Mouse (Mus musculus): Measurements from ENCODE around the gene Ispd. TPM values are rescaled to one million over a fixed set of nuclear protein-coding genes. Genes with fewer than 3 reads are reported as not detected.

The Ispd gene
- polyA plus RNA-seq, 1 experiment, result 1.8 TPM

DNA sequence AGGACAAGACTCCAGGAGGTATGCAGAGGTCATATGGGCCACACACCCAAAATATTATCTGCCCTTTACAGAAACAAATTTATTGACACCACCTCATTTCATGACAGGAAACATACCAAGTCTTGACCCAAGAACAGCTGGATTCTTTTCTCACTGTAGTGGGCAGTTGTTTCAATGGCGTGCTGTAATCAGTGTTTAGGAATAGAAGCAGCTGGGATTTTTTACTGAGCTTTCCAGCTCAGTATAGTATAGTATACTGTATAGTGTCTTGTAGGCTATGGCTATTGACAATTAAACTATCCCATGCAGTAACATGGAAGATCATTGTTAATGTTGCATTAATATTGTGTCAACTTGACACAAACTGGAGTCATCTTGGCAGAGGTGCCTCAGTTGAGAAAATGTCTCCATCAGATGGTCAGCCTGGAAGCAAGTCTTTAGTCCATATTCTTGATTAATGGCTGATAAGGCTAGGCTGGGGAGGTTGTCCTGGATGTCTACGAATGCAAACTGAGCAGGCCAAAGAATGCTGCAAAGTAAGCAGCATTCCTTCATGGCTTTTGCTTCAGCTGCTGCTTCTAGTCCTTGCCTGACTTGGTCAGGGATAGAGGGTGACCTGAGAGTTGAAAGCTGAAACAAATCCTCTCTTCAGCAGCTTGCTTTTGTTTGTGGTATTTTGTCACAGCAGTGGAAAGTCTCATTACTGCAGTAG is 216.4 kb downstream of the Ispd start:
- TF ChIP-seq POLR2A (IDR thresholded peaks at IDR 0.05; ENCODE audit: borderline replicate concordance, extremely low read depth, low read depth, low read length) (no peak), CTCF (IDR thresholded peaks at IDR 0.05; ENCODE audit: insufficient read depth, low read length) (no peak)
- no peak for DNase-seq
- 64% methylated on average over 2 of the region's 2 CpGs for WGBS
- H3K4me3 ChIP-seq (replicated peaks; ENCODE audit: extremely low read depth, low read depth, low read length), result no peak overlapping the region
- H3K4me1 ChIP-seq (ENCODE audit: control insufficient read depth, insufficient read depth, low read length), result no peaks in the 10 kb centered on the region

DNA sequence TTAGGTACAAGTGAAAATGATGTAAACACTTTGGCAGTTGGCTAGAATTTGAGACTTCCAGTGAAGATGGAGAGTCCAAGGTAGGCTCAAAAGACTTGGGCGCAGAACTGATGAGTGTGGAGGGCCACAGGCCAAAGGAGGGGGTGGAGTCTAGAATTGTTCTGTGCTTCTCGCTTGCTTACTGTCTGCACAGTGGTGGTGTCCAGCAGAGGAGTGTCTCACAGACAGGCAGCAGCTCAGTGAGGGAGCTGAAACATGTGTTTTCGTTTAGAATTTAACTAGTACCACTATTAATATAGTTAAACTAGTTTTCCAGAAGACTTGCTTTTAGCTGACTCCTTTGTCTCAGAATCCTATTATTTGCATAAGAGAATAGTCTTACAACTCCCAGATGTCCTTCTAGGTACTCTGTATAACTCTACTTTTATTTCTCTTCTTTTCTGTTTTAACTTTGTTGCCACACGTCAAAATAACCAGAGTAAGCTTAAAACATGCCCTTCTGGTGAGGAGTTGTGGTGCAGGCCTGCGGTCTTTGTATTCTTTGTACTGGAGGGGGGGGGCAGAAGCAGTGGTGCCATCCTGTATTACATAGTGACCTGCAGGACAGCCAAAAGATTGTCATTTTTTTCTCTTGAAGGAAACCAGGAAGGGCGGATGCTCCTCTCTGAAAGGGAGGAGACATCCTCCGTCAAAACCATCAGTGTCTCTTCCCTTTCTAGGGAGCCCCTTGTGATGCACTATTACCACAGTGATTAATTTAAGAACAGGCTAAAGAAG is 240.9 kb downstream of the Ispd start:
- H3K4me3 ChIP-seq (replicated peaks; ENCODE audit: extremely low read depth, low read depth, low read length), result no peak overlapping the region
- no peak for TF ChIP-seq POLR2A (IDR thresholded peaks at IDR 0.05; ENCODE audit: borderline replicate concordance, extremely low read depth, low read depth, low read length)
- no peak for TF ChIP-seq CTCF (IDR thresholded peaks at IDR 0.05; ENCODE audit: insufficient read depth, low read length)
- no peak for DNase-seq
- 63% methylated on average over 7 of the region's 7 CpGs for WGBS
- no peaks in the 10 kb centered on the region; the same call in 1 of the 2 replicates for H3K4me1 ChIP-seq (ENCODE audit: control insufficient read depth, insufficient read depth, low read length)

- H3K4me1 ChIP-seq (ENCODE audit: control insufficient read depth, insufficient read depth, low read length), result no peaks in the 10 kb centered on the region
- DNase-seq, result no peak
- TF ChIP-seq CTCF (IDR thresholded peaks at IDR 0.05; ENCODE audit: insufficient read depth, low read length) (no peak), POLR2A (IDR thresholded peaks at IDR 0.05; ENCODE audit: borderline replicate concordance, extremely low read depth, low read depth, low read length) (no peak)
- no peak overlapping the region for H3K4me3 ChIP-seq (replicated peaks; ENCODE audit: extremely low read depth, low read depth, low read length)
These were observed 246.0 kb downstream of the Ispd start for GRCm38 (mm10) chr12:36627204-36627603.

DNA sequence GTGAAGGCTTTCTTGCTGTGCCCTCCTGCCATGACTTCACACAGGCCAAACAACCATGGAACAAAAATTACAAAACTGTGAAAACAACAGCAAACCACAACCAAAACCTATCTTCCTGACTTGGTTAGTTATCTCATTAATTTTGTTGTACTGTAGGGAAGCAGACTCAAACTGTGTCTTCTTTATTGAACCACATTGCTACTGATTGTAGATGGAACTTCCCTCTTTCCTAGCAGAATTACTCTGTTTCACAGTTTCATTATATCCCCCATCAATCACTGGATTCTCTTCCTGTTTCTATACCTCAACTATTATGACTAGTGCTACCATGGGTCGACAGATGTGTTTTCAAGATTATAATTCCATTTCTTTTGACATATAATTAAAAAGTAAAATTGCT is 251.2 kb downstream of the Ispd start:
- Histone ChIP-seq H3K4me1 (ENCODE audit: control insufficient read depth, insufficient read depth, low read length) (no peaks in the 10 kb centered on the region), H3K4me3 (replicated peaks; ENCODE audit: extremely low read depth, low read depth, low read length) (no peak overlapping the region)
- 59% methylated on average over 1 of the region's 1 CpGs for WGBS
- no peak for DNase-seq
- TF ChIP-seq CTCF (IDR thresholded peaks at IDR 0.05; ENCODE audit: insufficient read depth, low read length) (no peak), POLR2A (IDR thresholded peaks at IDR 0.05; ENCODE audit: borderline replicate concordance, extremely low read depth, low read depth, low read length) (no peak)

DNA sequence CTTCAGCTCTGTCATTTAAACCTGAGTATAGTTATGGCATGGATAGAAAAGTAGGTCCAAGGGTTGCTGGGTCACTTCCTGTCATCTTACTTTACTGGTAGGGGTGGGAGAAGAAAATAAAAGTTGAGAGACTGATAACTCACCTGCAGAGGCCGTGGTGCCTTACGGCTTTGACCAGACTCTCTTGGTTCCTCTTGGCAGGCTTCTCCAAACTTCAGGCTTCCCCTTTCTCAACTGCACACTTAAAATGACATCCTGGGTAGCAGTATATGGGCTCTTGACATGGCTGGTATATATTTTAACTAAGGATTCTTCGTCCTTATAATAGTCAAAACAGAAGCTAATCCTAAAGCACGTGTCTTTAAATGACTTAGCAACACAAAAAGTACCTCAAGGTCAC is 266.3 kb downstream of the Ispd start:
- WGBS, result 86% methylated on average over 4 of the region's 4 CpGs
- DNase-seq, result no peak
- Histone ChIP-seq H3K4me3 (replicated peaks; ENCODE audit: extremely low read depth, low read depth, low read length) (no peak overlapping the region), H3K4me1 (ENCODE audit: control insufficient read depth, insufficient read depth, low read length) (no peaks in the 10 kb centered on the region)
- no peak for TF ChIP-seq CTCF (IDR thresholded peaks at IDR 0.05; ENCODE audit: insufficient read depth, low read length)
- TF ChIP-seq POLR2A (IDR thresholded peaks at IDR 0.05; ENCODE audit: borderline replicate concordance, extremely low read depth, low read depth, low read length), result no peak

DNA sequence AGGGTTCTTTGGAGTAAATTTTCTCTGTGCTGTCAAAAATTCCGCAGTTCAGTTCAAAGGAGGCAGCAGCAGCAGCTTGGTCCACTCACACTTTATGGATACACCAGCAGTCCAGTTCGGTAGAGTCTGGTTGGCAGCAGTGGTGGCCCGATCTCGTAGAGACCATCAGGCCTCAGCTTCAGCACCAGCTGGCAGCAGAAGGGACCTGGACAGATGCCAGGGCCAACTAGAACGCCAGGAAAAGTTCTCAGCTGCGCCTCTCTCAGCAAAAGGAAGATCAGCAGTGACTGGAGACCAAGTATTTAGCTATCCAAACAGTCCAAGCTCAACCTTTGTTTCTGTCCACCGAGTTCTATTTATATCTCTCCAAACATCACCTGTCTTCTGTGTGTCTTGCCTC is 281.2 kb downstream of the Ispd start:
- TF ChIP-seq POLR2A (IDR thresholded peaks at IDR 0.05; ENCODE audit: borderline replicate concordance, extremely low read depth, low read depth, low read length) (no peak), CTCF (IDR thresholded peaks at IDR 0.05; ENCODE audit: insufficient read depth, low read length) (no peak)
- H3K4me1 ChIP-seq (ENCODE audit: control insufficient read depth, insufficient read depth, low read length), result no peaks in the 10 kb centered on the region
- WGBS, result 50% methylated on average over 7 of the region's 7 CpGs
- no peak for DNase-seq
- H3K4me3 ChIP-seq (replicated peaks; ENCODE audit: extremely low read depth, low read depth, low read length), result no peak overlapping the region

- no peak overlapping the region for H3K4me3 ChIP-seq (replicated peaks; ENCODE audit: extremely low read depth, low read depth, low read length)
- 74% methylated on average over 3 of the region's 3 CpGs for WGBS
These were observed 283.5 kb downstream of the Ispd start for GRCm38 (mm10) chr12:36664783-36665182.

GRCm38 (mm10) chr12:36666771-36667170 is 285.5 kb downstream of the Ispd start:
- 50% methylated on average over 6 of the region's 6 CpGs for WGBS

More at GRCm38 (mm10) chr12:36664783-36665182, 283.5 kb downstream of the Ispd start:
- DNase-seq, result no peak
- TF ChIP-seq CTCF (IDR thresholded peaks at IDR 0.05; ENCODE audit: insufficient read depth, low read length), result no peak
- TF ChIP-seq POLR2A (IDR thresholded peaks at IDR 0.05; ENCODE audit: borderline replicate concordance, extremely low read depth, low read depth, low read length), result no peak
- no peaks in the 10 kb centered on the region for H3K4me1 ChIP-seq (ENCODE audit: control insufficient read depth, insufficient read depth, low read length)

GRCm38 (mm10) chr12:36670164-36670908 is 289.1 kb downstream of the Ispd start:
- TF ChIP-seq POLR2A (IDR thresholded peaks at IDR 0.05; ENCODE audit: borderline replicate concordance, extremely low read depth, low read depth, low read length) (no peak), CTCF (IDR thresholded peaks at IDR 0.05; ENCODE audit: insufficient read depth, low read length) (no peak)
- 72% methylated on average over 5 of the region's 5 CpGs for WGBS
- Histone ChIP-seq H3K4me3 (replicated peaks; ENCODE audit: extremely low read depth, low read depth, low read length) (no peak overlapping the region), H3K4me1 (ENCODE audit: control insufficient read depth, insufficient read depth, low read length) (no peaks in the 10 kb centered on the region)
- no peak for DNase-seq

More at GRCm38 (mm10) chr12:36666771-36667170, 285.5 kb downstream of the Ispd start:
- Histone ChIP-seq H3K4me3 (replicated peaks; ENCODE audit: extremely low read depth, low read depth, low read length) (no peak overlapping the region), H3K4me1 (ENCODE audit: control insufficient read depth, insufficient read depth, low read length) (no peaks in the 10 kb centered on the region)
- no peak for DNase-seq
- TF ChIP-seq CTCF (IDR thresholded peaks at IDR 0.05; ENCODE audit: insufficient read depth, low read length) (no peak), POLR2A (IDR thresholded peaks at IDR 0.05; ENCODE audit: borderline replicate concordance, extremely low read depth, low read depth, low read length) (no peak)
